Mouse (Mus musculus) left cerebral cortex, postnatal 36 days (tissue): ENCODE measurements at regions not wholly inside any gene's neighbourhood (a gene's known extent, or its start where the extent isn't known, plus 50 kb on each side); places are given as distances from the start of the nearest gene placed in this dataset.

ENCODE experiments used
- DNase-seq, 2 experiments: peaks; one replicate each; pipeline ENCODE4 v3.0.0; 2021 to 2022; ENCODE audit warnings: low spot score in 2 of 2, mixed read lengths in 1 of 2
- intact Hi-C: fragments of 180-260 bp; cut with DNase I; formaldehyde crosslinking; loops from one replicate; pipeline ENCODE4 v1.15.1; 2025

- DNase-seq = no peak
- intact Hi-C loops = loop anchor here (10.0 kb wide), 1 partner anchor 119 kb away; no protein-coding TSS in a partner anchor
Measured at GRCm38 (mm10) chr11:110703511-110703910, 264.3 kb upstream of the Kcnj16 start.

DNA sequence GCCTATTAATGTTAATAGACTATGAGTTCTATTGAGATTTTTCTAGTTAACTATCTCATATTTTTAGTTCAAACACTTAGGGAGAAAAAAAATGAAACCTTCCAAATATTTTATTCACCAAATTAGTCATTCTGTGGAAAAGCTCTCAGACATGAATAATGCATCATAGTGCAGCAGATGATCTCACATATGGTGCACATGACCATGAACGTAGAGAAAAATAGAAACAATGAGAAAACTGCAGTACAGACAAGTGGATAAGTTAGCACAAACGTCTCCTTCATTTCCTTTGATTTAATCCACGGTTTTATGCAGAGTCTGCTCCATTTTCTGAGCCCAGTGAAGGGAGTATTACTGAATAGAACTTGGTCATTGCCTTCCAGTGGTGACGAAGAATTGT lies 260.5 kb upstream of the Kcnj16 start:
- DNase-seq = no peak
- intact Hi-C loops = loop anchor here (10.0 kb wide), 1 partner anchor 123 kb away; no protein-coding TSS in a partner anchor

- DNase-seq = no peak
- intact Hi-C loops = no loop called here
Measured at GRCm38 (mm10) chr11:110715300-110715699, 252.5 kb upstream of the Kcnj16 start.

DNA sequence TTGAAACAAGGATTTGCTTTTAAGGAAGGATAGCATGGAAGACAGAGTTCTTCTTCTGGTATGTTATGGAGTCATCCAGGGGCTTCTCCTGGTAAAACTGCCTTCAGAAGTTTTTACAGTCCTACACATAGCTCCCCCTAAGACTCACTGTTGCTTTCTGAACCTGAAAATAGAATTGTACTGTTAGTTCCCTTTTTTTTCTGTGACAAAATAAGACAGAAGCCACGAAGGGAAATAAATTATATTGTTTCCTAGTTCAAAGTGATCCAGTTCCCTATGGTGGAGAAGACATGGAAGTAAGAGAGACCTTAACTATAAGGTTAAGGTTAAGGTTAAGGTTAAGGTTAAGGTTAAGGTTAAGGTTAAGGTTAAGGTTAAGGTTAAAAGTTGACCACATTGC lies 251.5 kb upstream of the Kcnj16 start:
- DNase-seq = no peak
- intact Hi-C loops = no loop called here

DNA sequence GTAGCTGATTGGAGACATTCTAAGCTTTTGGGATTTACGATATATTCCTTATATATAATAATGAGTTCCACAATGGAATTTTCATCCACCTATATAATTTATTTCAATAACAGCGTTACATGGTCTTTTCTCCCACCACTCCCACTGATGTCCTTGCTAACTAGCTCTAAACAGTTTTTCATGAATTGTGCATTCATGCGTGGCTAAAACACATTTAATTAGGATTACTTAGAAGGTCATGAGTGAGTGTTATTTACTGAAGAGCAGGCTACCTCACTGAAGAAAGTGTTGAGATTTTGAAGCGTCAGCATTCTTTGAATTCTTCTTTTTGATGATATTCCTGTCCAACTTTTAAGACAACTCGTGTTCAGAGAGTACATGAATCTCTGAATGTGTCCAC lies 245.1 kb upstream of the Kcnj16 start:
- intact Hi-C loops = no loop called here
- DNase-seq = no peak

GRCm38 (mm10) chr11:110723971-110724370 lies 243.9 kb upstream of the Kcnj16 start:
- intact Hi-C loops = no loop called here
- DNase-seq = no peak

- DNase-seq = no peak
- intact Hi-C loops = no loop called here
Measured at GRCm38 (mm10) chr11:110727357-110727961, 240.4 kb upstream of the Kcnj16 start.

DNA sequence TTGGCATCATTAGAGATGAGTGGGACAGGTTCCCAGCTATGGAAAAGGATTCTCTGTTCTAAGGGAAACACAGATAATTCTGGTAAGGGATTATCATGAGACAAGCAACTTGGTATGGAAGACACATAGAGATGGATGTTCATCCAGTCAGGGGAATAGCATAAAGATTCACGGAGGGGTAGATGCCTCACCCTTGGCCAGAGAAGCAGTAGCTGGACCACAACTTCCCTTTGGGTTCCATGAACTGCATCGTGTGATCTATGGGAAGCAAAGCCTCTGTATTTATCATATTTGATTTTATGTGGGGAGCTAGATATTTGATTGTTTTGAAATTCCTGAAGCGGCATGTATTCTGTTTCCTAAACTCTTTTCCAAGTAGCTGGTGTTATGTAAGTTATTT lies 236.3 kb upstream of the Kcnj16 start:
- intact Hi-C loops = no loop called here
- DNase-seq = no peak

GRCm38 (mm10) chr11:110774128-110774527 lies 193.7 kb upstream of the Kcnj16 start:
- no peak for DNase-seq
- intact Hi-C loops = no loop called here

DNA sequence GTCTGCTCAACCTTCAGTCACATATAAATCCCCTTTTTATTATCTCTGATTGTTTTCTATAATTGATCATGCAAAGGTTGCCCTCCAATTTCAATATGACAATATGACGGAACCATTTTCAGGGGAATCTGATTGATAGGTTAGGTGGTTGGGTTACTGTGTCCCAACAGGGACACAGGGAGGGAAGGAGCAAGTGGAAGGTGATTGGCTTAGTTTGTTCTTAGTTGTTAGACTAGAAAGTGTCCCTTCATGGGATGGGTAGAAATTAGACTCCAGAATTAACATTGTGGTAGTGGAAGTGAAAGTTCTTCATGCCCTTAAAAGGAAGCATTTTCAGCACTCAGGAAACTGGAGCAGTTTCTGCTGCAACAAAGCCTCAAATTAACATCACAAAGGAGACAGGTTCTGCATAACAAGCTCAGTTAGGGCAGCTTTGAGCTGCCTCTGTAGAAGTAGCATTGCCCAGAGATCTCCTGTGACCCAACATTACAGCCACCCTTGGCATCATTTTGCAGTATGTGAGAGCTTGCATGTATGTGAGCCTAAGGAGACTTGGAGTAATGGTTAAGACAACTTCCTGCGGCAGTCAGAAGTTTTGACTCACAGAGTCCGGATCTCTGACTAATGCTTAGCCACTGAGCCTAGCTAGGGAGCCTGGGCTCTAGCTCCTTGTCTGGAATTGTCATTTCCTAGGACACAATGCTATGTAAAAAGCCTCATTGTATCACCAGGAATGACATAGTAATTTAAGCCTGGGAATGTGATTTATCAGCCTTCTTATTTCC lies 186.1 kb upstream of the Kcnj16 start:
- intact Hi-C loops = no loop called here
- no peak for DNase-seq

DNA sequence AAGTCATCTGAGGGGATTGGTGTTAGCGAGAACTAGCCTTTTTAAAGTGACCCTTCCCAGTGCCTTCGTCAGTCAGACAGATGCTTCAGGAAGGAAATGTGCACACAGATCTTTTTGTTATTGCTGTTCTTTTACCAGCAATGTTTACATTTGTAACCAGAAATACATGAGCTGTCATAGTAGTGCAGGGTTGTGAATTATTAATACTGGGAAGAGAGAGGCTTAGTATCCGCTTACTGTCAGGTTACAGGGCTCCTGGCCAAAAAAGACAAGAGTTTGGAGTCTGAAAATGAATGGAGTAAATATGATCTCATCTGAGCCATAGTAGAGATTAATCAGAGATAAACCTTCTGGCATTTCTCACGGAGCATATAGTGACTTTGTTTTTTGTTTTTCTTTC lies 178.3 kb upstream of the Kcnj16 start:
- DNase-seq = no peak
- intact Hi-C loops = no loop called here

- no peak for DNase-seq
- intact Hi-C loops = no loop called here
Measured at GRCm38 (mm10) chr11:110799887-110800578, 167.8 kb upstream of the Kcnj16 start.

DNA sequence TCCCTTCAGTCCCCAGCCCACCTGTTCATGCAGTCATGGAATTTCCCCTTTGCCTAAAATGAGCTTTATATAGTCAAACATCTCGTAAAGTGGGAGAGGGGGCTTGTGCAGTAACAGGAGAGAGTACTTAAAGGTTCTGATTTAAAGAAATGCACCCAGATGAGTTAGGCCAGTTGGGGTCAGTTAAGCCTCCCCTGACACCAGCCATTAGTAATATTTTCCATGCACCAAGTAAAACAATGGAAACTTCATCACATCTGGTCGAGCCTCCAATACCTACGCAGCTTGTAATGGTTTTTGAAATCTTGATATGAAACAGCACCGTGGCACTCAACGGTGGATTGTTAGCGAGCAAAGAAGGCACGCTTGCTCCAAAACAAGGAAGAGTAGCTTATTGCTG lies 165.8 kb upstream of the Kcnj16 start:
- no peak for DNase-seq
- intact Hi-C loops = no loop called here

GRCm38 (mm10) chr11:110804079-110804478 lies 163.8 kb upstream of the Kcnj16 start:
- DNase-seq = no peak
- intact Hi-C loops = no loop called here

- intact Hi-C loops = no loop called here
- DNase-seq = no peak
Measured at GRCm38 (mm10) chr11:110813137-110813536, 154.7 kb upstream of the Kcnj16 start.

- DNase-seq = no peak
- intact Hi-C loops = no loop called here
Measured at GRCm38 (mm10) chr11:110814732-110815131, 153.1 kb upstream of the Kcnj16 start.

- DNase-seq = no peak
- intact Hi-C loops = no loop called here
Measured at GRCm38 (mm10) chr11:110815206-110815605, 152.6 kb upstream of the Kcnj16 start.

DNA sequence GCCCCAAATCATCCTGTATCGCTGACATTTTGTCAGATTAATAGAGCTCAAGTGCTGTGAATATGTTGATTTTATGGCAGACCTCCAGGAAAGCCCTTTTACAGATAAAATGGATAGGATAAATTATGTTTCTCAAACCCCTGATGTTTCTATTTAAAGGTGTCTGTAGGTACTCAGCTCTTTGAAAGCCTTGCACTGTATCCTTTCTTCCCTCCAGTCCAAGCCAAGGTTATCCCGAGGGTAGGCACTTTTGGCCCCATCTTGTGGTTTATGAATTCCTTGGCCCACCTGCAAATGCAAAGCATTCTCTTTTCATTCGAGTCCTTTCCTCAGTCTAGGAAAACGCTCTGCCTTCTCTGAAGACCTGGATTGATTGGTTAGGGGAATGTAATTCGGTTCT lies 139.2 kb upstream of the Kcnj16 start:
- no peak for DNase-seq
- intact Hi-C loops = no loop called here

GRCm38 (mm10) chr11:110836688-110837087 lies 131.1 kb upstream of the Kcnj16 start:
- intact Hi-C loops = no loop called here
- no peak for DNase-seq

GRCm38 (mm10) chr11:110839316-110839715 lies 128.5 kb upstream of the Kcnj16 start:
- DNase-seq = no peak
- intact Hi-C loops = no loop called here

DNA sequence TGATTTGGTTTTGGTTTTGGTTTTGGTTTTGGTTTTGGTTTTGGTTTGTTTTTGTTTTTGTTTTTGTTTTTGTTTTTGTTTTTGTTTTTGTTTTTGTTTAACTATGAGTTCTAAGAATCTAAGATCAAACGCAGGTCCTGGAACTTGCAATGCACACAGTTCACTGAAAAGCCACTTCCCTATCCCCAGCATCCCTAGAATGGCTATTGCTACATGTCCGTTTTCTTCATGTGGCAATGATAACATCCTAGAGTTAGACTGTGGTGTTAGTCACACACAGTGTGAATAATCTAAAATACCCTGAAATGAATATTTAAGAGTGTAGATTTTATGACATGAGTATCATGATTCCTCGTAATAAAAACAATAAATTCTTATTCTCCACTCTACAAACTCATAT lies 99.5 kb upstream of the Kcnj16 start:
- intact Hi-C loops = no loop called here
- DNase-seq = no peak
